Mouse (Mus musculus): ENCODE results near the gene Tnpo2. TPM values are rescaled to one million over a fixed set of nuclear protein-coding genes. Genes with fewer than 3 reads are reported as not detected.
A peak's percentile ranks its signal among the peaks of the same experiment; 100 is the strongest.

Gene Tnpo2
- polyA plus RNA-seq, 1 experiment from 2014 or later: 41.9 TPM

DNA sequence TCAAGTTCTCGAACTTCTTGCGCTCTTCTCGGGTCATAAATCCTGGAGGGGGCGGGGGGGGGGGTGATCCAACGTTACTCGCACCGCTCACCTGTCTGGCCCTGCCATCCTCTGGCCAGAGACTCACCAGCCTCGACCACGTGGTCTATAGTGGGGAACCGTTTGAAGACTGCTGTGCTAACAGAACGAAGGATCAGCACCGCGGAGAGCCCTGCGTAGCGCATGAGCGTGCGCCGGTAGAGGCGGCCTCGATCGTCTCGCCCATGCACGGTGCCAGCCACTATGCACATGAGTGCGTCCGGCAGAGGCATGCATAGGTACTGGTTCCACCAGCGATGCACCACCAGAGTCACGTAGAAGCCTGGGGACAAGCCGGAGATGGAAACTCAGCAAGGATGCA lies 25.5 kb upstream of the Tnpo2 start:
- peak overlapping the region; percentile 35; the same call in 1 of the 2 replicates for H3K9ac ChIP-seq
- H3K4me1 ChIP-seq: no peaks in the 10 kb centered on the region
- peaks cover 80% of the 10 kb centered on the region for H3K27me3 ChIP-seq
- ATAC-seq (ENCODE audit: low FRiP score): no peak
- no peak overlapping the region for H3K27ac ChIP-seq
- no peak overlapping the region for H3K4me2 ChIP-seq (replicated peaks)
- WGBS: 18% methylated on average over 28 of the region's 28 CpGs
- no peaks in the 10 kb centered on the region for H3K36me3 ChIP-seq
- H3K4me3 ChIP-seq: no peak overlapping the region
- no peaks in the 10 kb centered on the region for H3K9me3 ChIP-seq (replicated peaks)

DNA sequence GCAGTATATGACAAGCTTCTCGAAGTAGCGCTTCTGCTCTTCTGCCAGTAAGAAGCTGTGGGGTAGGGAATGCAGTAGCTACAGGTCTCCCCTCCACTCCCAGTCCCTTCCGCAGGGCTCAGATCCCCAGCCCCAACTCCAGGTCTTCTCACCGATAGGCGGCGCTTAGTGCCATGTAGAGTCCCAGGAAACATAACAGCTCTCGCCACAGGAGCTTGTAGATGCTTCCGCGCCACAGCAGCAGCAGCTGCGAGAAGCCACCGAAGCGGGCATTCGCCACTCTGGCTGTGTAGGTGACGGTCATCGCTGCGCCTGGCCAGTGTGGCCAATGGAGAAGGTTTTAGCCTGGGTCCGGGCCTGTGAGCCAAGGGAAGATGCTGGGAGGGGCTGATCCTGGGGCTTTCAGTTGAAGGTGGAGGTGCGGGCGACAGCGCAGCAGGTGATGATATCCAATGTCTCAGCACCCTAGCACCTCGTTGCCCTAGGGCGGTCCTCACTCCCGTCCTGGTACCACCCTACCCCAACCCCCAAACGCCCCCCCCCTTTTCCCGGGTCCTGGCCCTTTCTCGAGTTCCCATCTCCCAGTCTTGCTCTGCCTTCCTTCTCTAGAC lies 23.4 kb upstream of the Tnpo2 start:
- H3K27me3 ChIP-seq: peaks cover 64% of the 10 kb centered on the region
- no peak overlapping the region for H3K27ac ChIP-seq

DNA sequence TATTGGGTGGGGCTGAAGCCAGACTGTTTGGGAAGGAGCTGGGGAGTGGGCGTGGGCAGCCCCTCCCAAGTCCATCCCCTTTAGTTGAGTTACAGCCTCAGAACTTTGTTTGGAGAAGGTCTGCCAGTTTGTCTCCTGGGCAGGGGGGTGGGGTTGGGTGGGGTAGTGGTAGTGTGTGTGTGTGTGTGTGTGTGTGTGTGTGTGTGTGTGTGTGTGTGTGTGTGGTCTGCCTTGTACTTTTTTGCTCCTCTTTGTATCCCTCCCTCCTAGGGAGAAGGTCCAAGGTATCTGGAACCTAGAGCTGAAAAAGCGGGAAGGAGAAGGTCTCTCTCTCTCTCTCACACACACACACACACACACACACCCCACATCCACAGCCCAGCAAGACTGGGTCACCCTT lies 22.3 kb upstream of the Tnpo2 start, which contains the start of gene Best2:
Gene Best2 (minus strand): TSS at position 101 of the 400 bp plus-strand sequence.
- Histone ChIP-seq H3K27me3 (peaks cover 53% of the 10 kb centered on the region), H3K36me3 (peaks cover 22% of the 10 kb centered on the region), H3K4me1 (no peaks in the 10 kb centered on the region), H3K27ac (no peak within 1 kb of the TSS), H3K4me3 (peak within 1 kb of the TSS; percentile 19), H3K9ac (peak within 1 kb of the TSS; percentile 20; the same call in 1 of the 2 replicates), H3K4me2 (replicated peaks) (peak within 1 kb of the TSS; percentile 50), H3K9me3 (replicated peaks) (no peaks in the 10 kb centered on the region)
- 42% methylated on average over 1 of the region's 2 CpGs for WGBS
- ATAC-seq (ENCODE audit: low FRiP score): no peak

More for the DNA sequence above, 23.4 kb upstream of the Tnpo2 start:
- Histone ChIP-seq H3K4me3 (peak overlapping the region; percentile 19), H3K4me1 (no peaks in the 10 kb centered on the region), H3K9ac (peak overlapping the region; percentile 20; the same call in 1 of the 2 replicates), H3K9me3 (replicated peaks) (no peaks in the 10 kb centered on the region), H3K4me2 (replicated peaks) (peak overlapping the region; percentile 50), H3K36me3 (peaks cover 11% of the 10 kb centered on the region)
- 5% methylated on average over 24 of the region's 26 CpGs for WGBS
- peak; percentile 52 for ATAC-seq (ENCODE audit: low FRiP score)

DNA sequence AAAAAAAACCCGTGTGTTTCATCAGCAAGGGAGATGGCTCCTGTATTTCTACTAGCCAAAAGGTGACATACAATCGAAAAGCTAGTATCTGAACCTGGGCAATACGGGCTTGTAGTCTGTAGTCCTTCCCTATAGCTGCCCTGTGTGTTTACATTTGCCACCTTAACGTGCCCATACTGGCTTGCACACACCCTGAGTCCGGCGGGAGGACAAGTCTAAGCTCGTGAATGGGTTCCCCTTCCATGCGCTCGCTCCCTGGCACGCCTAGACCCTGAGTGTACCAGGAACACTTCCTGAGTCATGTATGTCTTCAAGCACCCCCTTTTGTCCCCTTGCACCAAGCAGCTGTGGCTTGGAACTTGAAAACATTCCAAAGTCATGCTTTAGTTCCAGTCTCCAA lies 20.0 kb upstream of the Tnpo2 start:
- no peak overlapping the region for H3K9ac ChIP-seq
- WGBS: 77% methylated on average over 10 of the region's 10 CpGs
- no peak for ATAC-seq (ENCODE audit: low FRiP score)
- H3K36me3 ChIP-seq: peaks cover 44% of the 10 kb centered on the region
- H3K9me3 ChIP-seq (replicated peaks): no peaks in the 10 kb centered on the region
- H3K27ac ChIP-seq: no peak overlapping the region
- H3K4me2 ChIP-seq (replicated peaks): no peak overlapping the region
- no peaks in the 10 kb centered on the region for H3K4me1 ChIP-seq
- no peak overlapping the region for H3K4me3 ChIP-seq
- peaks cover 37% of the 10 kb centered on the region for H3K27me3 ChIP-seq

DNA sequence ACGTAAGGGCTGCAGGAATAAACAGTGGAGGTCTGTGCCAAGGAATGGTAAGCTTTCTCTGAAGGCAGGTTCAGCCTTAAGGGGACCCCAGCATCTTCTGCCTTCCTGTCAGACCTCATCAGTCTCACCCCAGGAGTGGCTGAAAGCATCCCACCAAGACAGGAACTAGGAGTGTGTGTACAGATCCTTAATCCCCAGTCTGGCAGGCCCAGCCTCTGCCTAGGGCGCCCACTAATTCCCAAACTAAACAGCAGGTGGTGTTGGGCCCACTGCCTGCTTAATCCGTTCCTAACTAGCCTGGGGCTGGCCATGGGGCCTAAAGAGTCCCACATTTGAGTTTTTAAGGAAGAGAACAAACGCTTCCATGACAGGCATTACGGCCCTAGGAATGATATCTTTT lies 19.5 kb upstream of the Tnpo2 start:
- no peak overlapping the region for H3K9ac ChIP-seq
- 55% methylated on average over 5 of the region's 5 CpGs for WGBS
- peaks cover 49% of the 10 kb centered on the region for H3K36me3 ChIP-seq
- H3K27me3 ChIP-seq: peaks cover 32% of the 10 kb centered on the region
- no peak overlapping the region for H3K27ac ChIP-seq
- H3K9me3 ChIP-seq (replicated peaks): no peaks in the 10 kb centered on the region
- no peak overlapping the region for H3K4me2 ChIP-seq (replicated peaks)
- H3K4me3 ChIP-seq: no peak overlapping the region
- ATAC-seq (ENCODE audit: low FRiP score): no peak
- no peaks in the 10 kb centered on the region for H3K4me1 ChIP-seq

DNA sequence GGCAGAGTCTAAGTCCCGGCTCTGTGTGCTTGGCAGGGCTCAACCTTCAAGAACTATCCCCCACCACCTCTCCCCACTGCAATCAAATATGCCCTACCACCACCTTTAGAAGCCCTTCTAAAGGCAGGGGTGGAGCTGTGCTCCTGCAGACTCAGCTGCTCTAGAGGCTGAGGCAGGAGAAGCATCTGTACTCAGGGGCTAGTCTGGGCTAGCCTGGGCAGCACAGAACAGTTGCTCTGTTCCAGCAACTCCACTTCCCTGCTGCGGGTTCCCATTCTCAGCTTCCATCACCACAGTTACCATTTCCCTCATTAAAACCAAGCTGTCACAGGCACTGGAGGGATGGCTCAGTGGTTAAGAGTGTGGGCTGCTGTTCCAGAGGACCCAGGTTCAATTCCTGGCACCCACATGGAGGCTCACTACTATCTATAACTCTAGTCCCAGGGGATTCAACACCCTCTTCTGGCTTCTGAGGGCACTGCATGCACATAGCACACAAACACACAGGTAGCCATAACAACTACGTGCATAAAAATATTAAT lies 15.1 kb upstream of the Tnpo2 start:
- WGBS: 91% methylated on average over 3 of the region's 3 CpGs
- H3K4me1 ChIP-seq: peaks cover 23% of the 10 kb centered on the region
- ATAC-seq (ENCODE audit: low FRiP score): no peak
- no peak overlapping the region for H3K9ac ChIP-seq
- no peak overlapping the region for H3K27ac ChIP-seq
- no peak overlapping the region for H3K4me2 ChIP-seq (replicated peaks)
- no peaks in the 10 kb centered on the region for H3K9me3 ChIP-seq (replicated peaks)
- peaks cover 67% of the 10 kb centered on the region for H3K36me3 ChIP-seq
- H3K4me3 ChIP-seq: no peak overlapping the region
- no peaks in the 10 kb centered on the region for H3K27me3 ChIP-seq

DNA sequence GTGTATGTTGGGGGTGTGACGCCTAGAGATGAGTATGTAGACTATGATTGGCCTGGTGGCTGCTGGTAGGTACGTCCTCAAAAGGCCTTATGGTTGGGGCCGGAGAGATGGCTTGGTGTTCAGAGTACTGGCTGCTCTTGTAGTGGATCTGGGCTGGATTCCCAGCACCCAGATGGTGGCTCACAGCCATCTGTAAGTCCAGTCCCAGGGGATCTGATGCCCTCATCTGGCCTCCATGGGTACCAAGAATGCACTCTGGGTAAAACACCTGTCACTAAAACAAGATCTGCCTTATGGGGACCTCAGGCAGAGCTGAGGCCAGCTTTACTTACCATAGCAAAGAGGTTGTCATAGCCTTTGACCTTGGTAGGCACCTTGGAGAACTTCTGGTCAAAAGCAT lies 12.9 kb upstream of the Tnpo2 start:
- Histone ChIP-seq H3K9ac (no peak overlapping the region), H3K4me1 (peaks cover 35% of the 10 kb centered on the region), H3K27ac (no peak overlapping the region), H3K36me3 (peaks cover 51% of the 10 kb centered on the region), H3K9me3 (replicated peaks) (no peaks in the 10 kb centered on the region), H3K27me3 (no peaks in the 10 kb centered on the region), H3K4me2 (replicated peaks) (peak overlapping the region; percentile 97), H3K4me3 (peak overlapping the region; percentile 91)
- ATAC-seq (ENCODE audit: low FRiP score): no peak
- WGBS: 96% methylated on average over 3 of the region's 3 CpGs

DNA sequence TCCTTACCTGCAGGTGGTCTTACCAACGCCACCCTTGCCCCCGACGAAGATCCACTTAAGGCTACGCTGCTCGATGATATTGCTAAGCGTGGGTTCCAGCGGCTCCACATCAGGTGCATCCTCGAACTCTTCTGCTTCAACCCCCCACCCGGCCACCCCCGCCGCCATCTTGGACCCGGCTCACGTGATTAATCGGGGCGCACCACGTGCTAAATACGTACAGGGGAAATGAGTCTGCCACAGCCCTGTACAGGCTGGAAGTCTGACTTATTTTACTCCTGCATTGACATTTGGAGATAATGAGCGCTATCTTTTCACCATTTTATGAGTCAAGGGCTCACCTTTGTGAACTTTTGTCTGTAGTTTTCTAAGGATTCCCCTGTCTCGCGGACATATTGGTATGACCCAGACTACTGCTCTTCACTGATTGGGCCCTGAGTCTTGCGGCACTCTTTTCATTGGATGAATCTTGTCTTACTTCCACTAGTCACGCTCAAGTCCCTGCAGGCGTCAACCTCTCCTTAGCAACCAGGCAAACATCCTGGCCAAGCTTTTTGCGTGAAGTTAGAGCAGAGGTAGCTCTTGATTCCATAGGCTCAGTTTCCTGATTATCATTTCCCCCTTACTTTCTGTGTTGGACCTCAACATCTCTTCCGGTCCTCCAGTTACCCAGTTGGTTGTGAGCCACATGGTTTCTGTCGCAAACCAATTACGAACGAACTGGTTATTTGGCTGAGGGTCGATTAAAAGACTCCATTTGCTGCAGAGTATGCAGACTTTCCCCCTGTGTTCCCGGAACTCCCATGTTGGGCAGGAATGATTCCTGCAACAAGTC lies 11.4 kb upstream of the Tnpo2 start, which contains the start of gene Asna1:
Gene Asna1 (minus strand): TSS at position 184 of the 835 bp plus-strand sequence.
- no peaks in the 10 kb centered on the region for H3K27me3 ChIP-seq
- H3K9me3 ChIP-seq (replicated peaks): no peaks in the 10 kb centered on the region
- peak; percentile 86 for ATAC-seq (ENCODE audit: low FRiP score)
- 8% methylated on average over 30 of the region's 30 CpGs for WGBS
- peak within 1 kb of the TSS; percentile 85 for H3K9ac ChIP-seq
- H3K4me2 ChIP-seq (replicated peaks): peak within 1 kb of the TSS; percentile 97
- H3K4me3 ChIP-seq: peak within 1 kb of the TSS; percentile 91
- peaks cover 50% of the 10 kb centered on the region for H3K36me3 ChIP-seq
- peaks cover 40% of the 10 kb centered on the region for H3K4me1 ChIP-seq
- peak within 1 kb of the TSS; percentile 89 for H3K27ac ChIP-seq

DNA sequence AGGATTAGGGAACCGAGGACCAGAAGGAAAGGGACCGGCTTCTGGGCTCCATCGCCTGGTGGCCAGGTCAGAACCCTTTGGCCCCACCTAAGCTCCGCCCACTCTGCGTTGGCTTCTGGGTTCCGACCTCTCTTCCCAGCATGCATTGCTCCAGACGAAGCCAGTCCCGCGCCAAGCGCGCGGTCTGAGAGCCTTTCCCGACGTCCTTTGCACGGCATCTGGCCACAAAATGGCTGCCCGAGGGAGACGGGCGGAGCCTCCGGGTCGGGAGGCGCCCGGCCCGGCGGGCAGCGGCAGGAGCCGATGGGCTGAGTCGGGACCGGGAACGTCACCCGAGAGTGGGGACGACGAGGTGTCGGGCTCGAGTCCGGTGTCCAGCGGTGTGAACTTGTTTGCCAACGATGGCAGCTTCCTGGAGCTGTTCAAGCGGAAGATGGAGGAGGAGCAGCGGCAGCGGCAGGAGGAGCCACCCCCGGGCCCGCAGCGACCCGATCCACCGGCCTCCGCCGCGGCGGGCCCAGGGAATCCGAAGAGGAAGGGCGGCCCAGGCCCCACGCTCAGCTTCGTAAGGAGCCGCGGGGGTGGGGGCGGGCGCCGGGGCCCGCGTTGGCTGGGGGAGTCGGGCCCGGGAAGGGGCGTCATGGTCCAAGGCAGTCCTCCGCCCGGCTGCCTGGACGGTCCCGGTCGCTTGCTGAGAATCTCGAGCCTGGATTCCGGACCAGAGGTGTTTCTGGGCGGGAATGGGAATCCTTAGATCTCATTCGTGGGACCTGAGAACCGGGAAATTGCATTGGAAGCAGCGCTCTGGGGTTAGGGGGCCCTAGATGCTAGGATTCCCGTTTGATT lies 9.8 kb upstream of the Tnpo2 start, which contains the start of gene Trir:
Gene Trir (plus strand): TSS at position 154 of the 846 bp plus-strand sequence.
- peaks cover 47% of the 10 kb centered on the region for H3K36me3 ChIP-seq
- WGBS: under 1% methylated on average over 73 of the region's 75 CpGs
- ATAC-seq (ENCODE audit: low FRiP score): peak; percentile 77

DNA sequence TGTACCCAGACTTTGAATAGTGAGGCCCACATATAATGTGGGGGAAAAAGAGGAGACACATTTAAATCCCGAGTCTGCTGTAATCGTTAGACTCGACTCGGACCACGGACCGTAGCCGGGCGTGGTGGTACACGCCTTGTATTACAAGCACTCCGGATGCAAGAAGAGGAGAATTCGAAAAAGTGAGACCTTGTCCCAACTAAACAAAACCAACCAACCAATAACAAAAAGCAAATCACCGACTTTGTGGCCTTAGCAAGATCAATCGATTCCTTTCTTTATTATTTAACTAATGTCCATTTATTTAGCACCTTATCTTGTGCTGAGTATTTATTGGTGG lies 9.2 kb upstream of the Tnpo2 start:
- ATAC-seq (ENCODE audit: low FRiP score): no peak
- H3K4me1 ChIP-seq: peaks cover 40% of the 10 kb centered on the region
- WGBS: 1% methylated on average over 13 of the region's 13 CpGs
- no peaks in the 10 kb centered on the region for H3K27me3 ChIP-seq
- peaks cover 47% of the 10 kb centered on the region for H3K36me3 ChIP-seq
- peak overlapping the region; percentile 89 for H3K27ac ChIP-seq
- H3K4me2 ChIP-seq (replicated peaks): peak overlapping the region; percentile 78
- no peaks in the 10 kb centered on the region for H3K9me3 ChIP-seq (replicated peaks)
- H3K4me3 ChIP-seq: peak overlapping the region; percentile 99
- peak overlapping the region; percentile 99 for H3K9ac ChIP-seq

More for the DNA sequence above, 9.8 kb upstream of the Tnpo2 start, which contains the start of gene Trir:
- Histone ChIP-seq H3K4me1 (peaks cover 40% of the 10 kb centered on the region), H3K9ac (peak within 1 kb of the TSS; percentile 99), H3K27ac (peak within 1 kb of the TSS; percentile 89), H3K9me3 (replicated peaks) (no peaks in the 10 kb centered on the region), H3K4me2 (replicated peaks) (peak within 1 kb of the TSS; percentile 97), H3K27me3 (no peaks in the 10 kb centered on the region), H3K4me3 (peak within 1 kb of the TSS; percentile 99)

DNA sequence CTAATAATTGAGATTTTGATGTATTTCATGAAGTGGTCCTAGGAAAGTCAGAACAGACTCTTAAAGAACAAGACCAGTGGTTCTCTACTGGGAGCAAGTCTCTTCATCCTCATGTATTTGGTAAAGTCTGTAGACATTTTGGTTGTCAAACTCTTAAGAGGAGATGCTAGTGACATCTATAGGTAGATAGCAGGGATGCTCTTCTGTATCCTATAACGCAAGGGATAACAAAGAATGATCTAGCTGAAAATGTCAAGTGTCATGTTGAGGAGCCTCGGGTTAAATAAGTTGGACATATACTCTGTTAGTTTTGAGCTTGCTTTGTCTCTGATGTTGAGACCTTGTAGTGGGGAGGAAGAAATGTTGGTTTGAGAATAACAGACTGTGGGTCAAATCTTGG lies 8.8 kb upstream of the Tnpo2 start:
- Histone ChIP-seq H3K36me3 (peaks cover 48% of the 10 kb centered on the region), H3K4me2 (replicated peaks) (peak overlapping the region; percentile 78)
- 32% methylated on average over 2 of the region's 2 CpGs for WGBS

More for the DNA sequence above, 8.8 kb upstream of the Tnpo2 start:
- Histone ChIP-seq H3K4me3 (peak overlapping the region; percentile 99), H3K9ac (peak overlapping the region; percentile 99), H3K27ac (peak overlapping the region; percentile 89; the same call in 1 of the 2 replicates), H3K27me3 (no peaks in the 10 kb centered on the region), H3K4me1 (peaks cover 40% of the 10 kb centered on the region), H3K9me3 (replicated peaks) (no peaks in the 10 kb centered on the region)
- no peak for ATAC-seq (ENCODE audit: low FRiP score)
